Mouse (Mus musculus) MEL-GATA-1-ER (cell line): ENCODE measurements around the gene Zswim4.

Source experiments
- DNase-seq: peaks from one replicate; pipeline ENCODE4 v3.0.0-alpha.2; 2012; ENCODE audit warnings: low read depth; ENCODE audit errors: extremely low read depth

Gene Zswim4

DNA sequence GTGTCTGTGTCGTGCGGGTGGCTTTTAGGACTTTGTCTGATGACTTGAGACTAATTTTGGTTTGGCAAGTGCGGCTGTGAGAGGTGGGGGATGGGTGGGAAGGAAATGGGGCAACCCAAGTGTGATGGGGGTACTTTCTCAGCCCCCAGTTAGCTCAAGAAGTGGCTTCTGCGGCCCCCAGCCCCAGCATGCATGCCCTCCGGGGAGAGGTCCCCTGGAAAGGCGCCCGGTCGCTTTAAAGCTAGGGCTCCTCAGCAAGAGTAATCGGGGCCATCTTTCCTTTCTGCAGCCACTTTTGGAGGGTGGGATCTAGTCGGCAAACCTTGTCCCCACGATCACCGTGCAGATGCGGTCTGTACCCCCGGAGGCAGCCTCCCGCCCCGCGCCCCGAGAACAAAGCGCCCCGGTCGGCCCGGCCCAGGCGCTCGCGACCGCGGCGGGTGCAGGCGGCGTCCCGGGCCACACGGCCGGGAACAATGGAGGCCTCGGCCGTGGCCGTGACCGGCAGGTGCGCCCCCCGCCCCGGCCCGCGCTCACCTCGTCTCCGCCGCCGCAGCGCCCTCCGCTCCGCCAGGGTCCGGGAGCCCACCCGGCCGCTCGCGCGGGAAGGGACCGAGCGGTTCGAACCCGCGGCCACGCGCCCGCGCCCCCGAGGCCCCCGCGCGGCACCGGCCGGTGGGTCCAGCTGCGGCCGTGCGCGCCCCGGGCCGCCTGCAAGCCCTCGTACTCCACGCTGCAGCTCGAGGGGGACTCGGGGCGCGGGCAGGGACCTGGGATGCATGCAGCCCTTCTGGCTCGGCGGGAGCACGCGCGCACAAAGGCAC, 53.4 kb downstream of the Zswim4 start:
- no peak for DNase-seq

GRCm38 (mm10) chr8:84182833-84183232, 54.0 kb downstream of the Zswim4 start:
- DNase-seq: no peak

DNA sequence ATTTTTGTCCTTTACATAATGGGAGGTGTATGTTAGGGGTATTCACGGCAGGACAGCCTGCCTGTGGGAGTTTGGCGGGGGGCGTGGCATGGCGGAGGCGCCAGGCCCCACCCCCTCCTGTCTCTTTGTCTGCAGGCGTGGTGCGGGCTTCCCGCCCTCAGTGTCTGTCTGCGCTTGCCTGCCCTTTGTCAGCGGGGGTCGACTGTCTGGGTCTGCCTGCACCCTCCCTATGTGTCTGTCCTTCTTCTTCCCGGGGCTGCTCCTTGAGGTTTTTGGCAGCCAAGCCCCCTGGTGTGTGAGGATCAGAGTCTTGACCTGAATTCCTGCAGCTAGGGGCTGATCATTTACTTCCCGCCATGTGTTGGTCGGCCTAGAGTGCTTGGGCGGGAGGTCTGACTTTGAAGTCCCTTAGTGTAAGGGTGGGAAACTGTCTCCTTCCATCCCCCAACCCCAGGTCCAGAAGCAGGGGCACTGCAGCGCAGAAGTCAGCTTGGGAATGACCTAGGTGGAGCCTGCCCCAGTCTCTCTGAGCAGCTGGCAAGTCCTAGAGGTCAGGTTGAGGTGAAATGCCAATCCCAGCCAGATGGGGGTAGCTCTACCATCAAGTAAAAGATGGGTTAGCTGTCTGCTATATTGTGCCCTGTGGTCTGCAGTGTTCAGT, 56.2 kb downstream of the Zswim4 start:
- no peak for DNase-seq

GRCm38 (mm10) chr8:84179946-84180345, 56.9 kb downstream of the Zswim4 start:
- DNase-seq: no peak

- DNase-seq: no peak
These were observed 58.3 kb downstream of the Zswim4 start for GRCm38 (mm10) chr8:84178592-84178991.

DNA sequence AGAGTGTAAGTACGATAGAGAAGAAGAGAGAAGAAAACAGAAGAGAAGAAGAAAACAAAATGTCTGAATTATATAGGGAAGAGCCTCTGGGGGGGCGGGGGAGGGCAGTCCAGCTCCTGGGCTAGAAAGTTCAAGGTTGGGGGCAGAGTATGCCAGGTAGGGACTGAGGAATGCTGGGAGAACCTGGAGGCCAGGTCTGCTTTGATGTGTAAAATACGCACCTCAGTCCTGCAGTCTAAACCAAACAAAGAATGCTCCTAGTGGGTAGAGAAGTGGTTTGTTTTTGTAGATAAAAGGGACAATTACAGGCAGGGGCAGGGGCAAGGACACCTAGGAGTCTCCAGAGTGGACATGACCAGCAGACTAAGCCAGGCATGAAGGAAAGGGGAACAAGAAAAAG, 59.5 kb downstream of the Zswim4 start:
- no peak for DNase-seq

DNA sequence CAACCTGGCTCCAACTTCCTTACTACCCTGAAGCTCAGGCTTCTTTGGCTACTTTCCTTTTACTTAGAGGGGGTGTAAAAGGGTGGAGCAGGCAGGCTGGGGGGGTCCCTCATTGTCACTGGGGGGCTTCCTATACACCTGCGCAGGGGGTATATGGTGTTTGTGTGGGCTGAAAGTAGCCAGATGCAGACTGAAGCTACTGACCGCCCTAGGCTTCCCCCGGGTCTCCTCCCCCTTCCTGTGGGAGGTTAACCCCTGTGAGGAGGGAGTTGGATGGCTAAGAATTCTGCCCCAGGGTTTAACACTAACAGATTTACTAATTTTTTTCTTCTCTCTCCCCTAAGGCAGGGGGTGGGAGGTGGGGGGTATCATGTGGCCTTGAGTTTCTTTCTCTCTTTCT, 60.3 kb downstream of the Zswim4 start:
- DNase-seq: no peak

DNA sequence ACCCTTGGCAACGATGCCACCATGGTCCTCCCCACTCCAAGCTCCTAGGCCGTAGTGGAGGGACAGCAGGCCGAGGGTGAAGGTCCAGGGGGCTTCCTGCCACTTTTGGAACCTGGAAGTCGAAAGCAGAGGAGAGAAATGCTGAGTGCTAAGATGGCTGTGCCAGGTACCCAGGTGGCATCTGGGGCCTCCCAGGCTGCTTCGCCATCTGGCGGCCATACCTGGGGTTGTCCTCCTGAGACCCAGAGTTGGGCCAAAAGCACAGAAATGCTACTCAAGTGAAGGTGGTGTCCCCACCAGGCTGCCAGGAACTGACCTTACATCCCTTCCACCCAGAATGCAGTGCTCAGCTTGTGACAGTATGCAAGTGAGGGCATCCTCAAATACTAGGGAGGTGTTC, 63.0 kb downstream of the Zswim4 start:
- DNase-seq: no peak

GRCm38 (mm10) chr8:84170096-84170495, 66.8 kb downstream of the Zswim4 start:
- DNase-seq: no peak

- no peak for DNase-seq
These were observed 69.2 kb downstream of the Zswim4 start for GRCm38 (mm10) chr8:84167696-84168095.
